Mouse (Mus musculus): Measurements from ENCODE around the gene Sdhaf2.

GRCm38 (mm10) chr19:10496976-10497375 is 29.0 kb downstream of the Sdhaf2 start:
- TF ChIP-seq CTCF (conservative IDR thresholded peaks at IDR 0.05; ENCODE audit: low read length) (no peak), NANOG (IDR thresholded peaks at IDR 0.05; ENCODE audit: borderline replicate concordance, low read length) (no peak)
